ENCODE assay signal across 36 mouse cellular contexts in genomic region chr8:83587644-83588043, GRCm38 (mm10). TPM values are rescaled to one million over a fixed set of nuclear protein-coding genes. Genes with fewer than 3 reads are reported as not detected.
"Had no signal": no experiment of that assay in that cellular context is flagged by ENCODE, and none has a peak within 500 bp of the region (broad histone marks: within the 10 kb centered on the region; RNA-seq: fewer than 3 reads in every experiment).

No protein-coding gene starts in this region.

- DNase-seq: gastrocnemius, adult 2 months; gastrocnemius, postnatal 10 days; gastrocnemius, postnatal 25 days; heart, adult 18-20 months; heart, postnatal 14 days; heart, postnatal 36 days; kidney, adult 18-20 months; kidney, adult 8-10 months; kidney, postnatal 10 days; kidney, postnatal 25 days; kidney, postnatal 4 days had no signal

- H3K27me3 ChIP-seq: hindbrain, embryonic 12.5 days; hindbrain, embryonic 15.5 days; intestine, embryonic 15.5 days; limb, embryonic 12.5 days had no signal

- ATAC-seq: forebrain, embryonic 16.5 days; inflammation-experienced regulatory T-cells, adult 6 months; intestine, embryonic 15.5 days; intestine, postnatal 0 days had no signal

- H3K9me3 ChIP-seq: hindbrain, embryonic 10.5 days; hindbrain, embryonic 12.5 days; hindbrain, embryonic 15.5 days; intestine, embryonic 15.5 days; limb, embryonic 10.5 days; limb, embryonic 12.5 days had no signal

- H3K27ac ChIP-seq: hindbrain, embryonic 10.5 days; hindbrain, embryonic 12.5 days; hindbrain, embryonic 15.5 days; intestine, embryonic 15.5 days; left cerebral cortex, adult 2 months; limb, embryonic 10.5 days; limb, embryonic 12.5 days; liver, embryonic 14.5 days had no signal

- H3K4me2 ChIP-seq: hindbrain, embryonic 12.5 days; intestine, embryonic 15.5 days; limb, embryonic 12.5 days; liver, embryonic 11.5 days had no signal

- H3K4me3 ChIP-seq: gastrocnemius, adult 2 months; hindbrain, embryonic 10.5 days; hindbrain, embryonic 12.5 days; hindbrain, embryonic 15.5 days; intestine, embryonic 15.5 days; layer of hippocampus, adult 2 months; limb, embryonic 10.5 days; limb, embryonic 12.5 days had no signal

- H3K9ac ChIP-seq: hindbrain, embryonic 12.5 days; hindbrain, embryonic 15.5 days; intestine, embryonic 15.5 days; limb, embryonic 12.5 days; liver, embryonic 14.5 days had no signal

RNA-seq across cellular contexts. Expression of gene Olfr370, which starts 52.1 kb away (rescaled TPM):
- total RNA-seq: gastrocnemius, adult 2 months; gastrocnemius, postnatal 10 days; gastrocnemius, postnatal 25 days; gastrocnemius, postnatal 4 days; granulocyte monocyte progenitor cell, adult 5-6 weeks; heart, adult 18-20 months; heart, postnatal 14 days; heart, postnatal 36 days; layer of hippocampus, adult 2 months; layer of hippocampus, postnatal 10 days; layer of hippocampus, postnatal 25 days; left cerebral cortex, adult 2 months; left cerebral cortex, postnatal 14 days; left cerebral cortex, postnatal 36 days had no signal
- polyA plus RNA-seq: forebrain, embryonic 16.5 days; frontal cortex, adult 2 months; heart, embryonic 14.5 days; heart, embryonic 16.5 days; inflammation-experienced regulatory T-cells, adult 6 months; intestine, embryonic 15.5 days; intestine, postnatal 0 days; kidney, embryonic 14.5 days; kidney, embryonic 16.5 days; limb, embryonic 10.5 days; limb, embryonic 12.5 days; limb, embryonic 14.5 days; liver, embryonic 11.5 days; liver, embryonic 14.5 days had no signal
